Mouse (Mus musculus) hindbrain, embryonic 13.5 days (tissue): ENCODE measurements at regions not wholly inside any gene's neighbourhood (a gene's known extent, or its start where the extent isn't known, plus 50 kb on each side); places are given as distances from the start of the nearest gene placed in this dataset.
A peak's percentile ranks its signal among the peaks of the same experiment; 100 is the strongest.

ENCODE experiments used
- ATAC-seq: fragments of 200-750 bp; cut with Nextera tagmentation; 2 replicates; pipeline ENCODE4 v1.8.0; 2017; ENCODE audit warnings: moderate TSS enrichment; ENCODE audit not compliant: low FRiP score
- H3K27ac ChIP-seq: fragments of 300-500 bp; sonication (generic); 2 replicates; pipeline ENCODE4 v1.5.1; 2015; ENCODE audit warnings: inconsistent platforms, mild to moderate bottlenecking, moderate library complexity
- H3K27me3 ChIP-seq: fragments of 300-500 bp; sonication (generic); 2 replicates; pipeline ENCODE4 v1.6.1; 2015; ENCODE audit warnings: mild to moderate bottlenecking, inconsistent platforms
- H3K36me3 ChIP-seq: fragments of 300-500 bp; sonication (generic); 2 replicates; pipeline ENCODE4 v1.6.1; 2015; ENCODE audit warnings: mild to moderate bottlenecking, inconsistent platforms
- H3K4me1 ChIP-seq: fragments of 300-500 bp; sonication (generic); replicated peaks from 2 replicates; pipeline ENCODE4 v1.6.1; 2015; ENCODE audit warnings: inconsistent platforms
- H3K4me2 ChIP-seq: fragments of 300-500 bp; sonication (generic); 2 replicates; pipeline ENCODE4 v1.6.1; 2015; ENCODE audit warnings: inconsistent platforms, mild to moderate bottlenecking, moderate library complexity
- H3K4me3 ChIP-seq: fragments of 300-500 bp; sonication (generic); 2 replicates; pipeline ENCODE4 v1.5.1; 2015; ENCODE audit warnings: mild to moderate bottlenecking, inconsistent platforms
- H3K9ac ChIP-seq: fragments of 300-500 bp; sonication (generic); 2 replicates; pipeline ENCODE4 v1.6.1; 2015; ENCODE audit warnings: mild to moderate bottlenecking, inconsistent platforms
- H3K9me3 ChIP-seq: fragments of 300-500 bp; sonication (generic); 2 replicates; pipeline ENCODE4 v1.6.1; 2016; ENCODE audit warnings: inconsistent platforms
- WGBS: fragments of 180-500 bp; shearing (Covaris S2); methylation state at CpG from one replicate; pipeline ENCODE4 v1.1.7; 2015; 5-methylcytosine and 5-hydroxymethylcytosine counted together

GRCm38 (mm10) chr11:22636321-22636720 is 124.4 kb downstream of the Tmem17 start:
- H3K4me1 ChIP-seq: peaks cover 19% of the 10 kb centered on the region
- no peaks in the 10 kb centered on the region for H3K36me3 ChIP-seq
- WGBS: 70% methylated on average over 7 of the region's 7 CpGs
- no peaks in the 10 kb centered on the region for H3K27me3 ChIP-seq
- no peak overlapping the region for H3K4me3 ChIP-seq
- no peaks in the 10 kb centered on the region for H3K9me3 ChIP-seq
- ATAC-seq: no peak
- no peak overlapping the region for H3K9ac ChIP-seq
- H3K27ac ChIP-seq: peak overlapping the region; percentile 48; the same call in 1 of the 2 replicates
- no peak overlapping the region for H3K4me2 ChIP-seq

DNA sequence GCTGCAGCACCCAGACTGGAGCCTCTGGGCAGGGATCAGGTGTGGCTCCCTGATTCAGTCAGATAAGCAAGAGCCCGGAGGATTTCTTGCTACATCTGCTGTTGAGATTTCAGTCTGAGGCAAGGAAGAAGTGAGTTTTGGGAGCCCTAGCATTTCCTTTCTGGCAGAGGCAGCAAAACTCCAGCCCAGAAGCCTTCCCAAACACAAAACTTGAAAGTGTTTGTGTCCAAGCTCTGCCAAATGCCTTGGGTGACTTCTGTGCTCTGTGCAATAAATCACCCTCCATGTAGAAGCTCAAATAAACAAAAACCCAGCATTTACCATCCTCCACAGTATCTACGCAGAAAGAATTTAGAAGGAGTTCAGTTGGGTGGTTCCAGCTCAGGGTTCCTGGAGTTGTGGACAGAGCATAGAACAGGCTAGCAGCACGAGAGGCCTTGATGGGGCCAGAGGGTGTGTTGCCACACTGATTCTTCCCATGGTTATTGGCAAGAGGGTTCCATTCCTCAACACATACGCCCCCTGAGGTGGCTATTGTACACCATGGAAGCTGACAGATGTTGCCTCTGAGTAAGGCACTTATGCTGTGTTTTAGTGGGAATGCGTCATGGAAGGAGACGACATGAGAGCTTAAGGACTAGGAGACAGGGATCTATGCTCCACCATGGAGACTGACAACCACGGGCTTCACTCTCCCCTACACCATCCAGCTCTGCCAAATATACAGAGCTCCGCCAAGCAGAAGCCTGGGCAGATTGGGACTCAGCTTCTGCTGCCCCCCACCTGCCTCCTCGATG is 125.1 kb downstream of the Tmem17 start:
- ATAC-seq: 0 out of 2 replicates have a peak, but pooled peaks have one; percentile 27
- Histone ChIP-seq H3K4me1 (peaks cover 15% of the 10 kb centered on the region), H3K4me3 (no peak overlapping the region), H3K36me3 (no peaks in the 10 kb centered on the region), H3K9me3 (no peaks in the 10 kb centered on the region), H3K4me2 (no peak overlapping the region), H3K27ac (peak overlapping the region; percentile 48; the same call in 1 of the 2 replicates), H3K9ac (no peak overlapping the region), H3K27me3 (no peaks in the 10 kb centered on the region)
- whole genome bisulfite sequencing: 76% methylated on average over 9 of the region's 9 CpGs

DNA sequence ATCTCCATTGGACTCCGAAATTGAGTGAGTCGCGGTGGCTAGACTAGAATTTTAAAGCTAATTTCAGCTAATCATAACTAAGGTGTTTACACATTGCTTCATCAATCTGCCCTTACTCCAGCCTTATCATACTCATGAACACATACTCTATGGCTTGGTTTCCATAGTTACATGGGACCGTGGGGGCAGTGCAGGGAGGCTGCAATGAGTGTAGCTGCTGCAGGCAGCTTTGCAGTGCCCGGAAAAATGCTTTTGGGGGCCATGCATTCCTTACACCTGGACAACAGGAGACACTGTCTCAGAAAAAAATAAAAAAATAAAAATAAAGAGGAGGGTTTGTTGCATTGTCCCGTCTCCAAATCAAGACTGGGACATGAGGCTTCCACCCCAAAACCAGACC is 126.3 kb downstream of the Tmem17 start:
- no peak for ATAC-seq
- no peak overlapping the region for H3K4me2 ChIP-seq
- 81% methylated on average over 6 of the region's 6 CpGs for WGBS

DNA sequence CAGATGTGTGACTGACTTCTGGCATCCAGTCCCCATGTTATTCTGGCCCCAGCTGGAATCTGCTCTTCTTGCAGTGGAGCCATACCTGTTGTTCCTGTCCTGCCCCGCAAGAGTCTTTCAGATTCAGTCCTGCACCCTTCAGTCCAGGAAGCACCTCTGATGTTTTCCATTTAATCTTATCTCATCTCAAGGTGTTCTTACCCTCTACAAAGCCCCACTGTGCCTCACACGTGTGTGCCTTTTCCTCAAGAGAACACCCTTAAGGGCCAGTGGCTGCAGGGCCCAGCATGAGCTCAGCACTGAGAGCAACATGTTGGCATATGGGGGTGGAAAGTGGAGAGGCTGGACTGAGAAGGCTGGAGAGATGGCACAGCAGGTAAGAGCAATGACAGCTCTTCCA is 126.8 kb downstream of the Tmem17 start:
- ATAC-seq: no peak
- H3K4me3 ChIP-seq: no peak overlapping the region
- no peaks in the 10 kb centered on the region for H3K27me3 ChIP-seq
- no peak overlapping the region for H3K9ac ChIP-seq
- no peaks in the 10 kb centered on the region for H3K9me3 ChIP-seq
- H3K4me1 ChIP-seq: peaks cover 13% of the 10 kb centered on the region
- no peaks in the 10 kb centered on the region for H3K36me3 ChIP-seq
- no peak overlapping the region for H3K27ac ChIP-seq
- 73% methylated on average over 2 of the region's 2 CpGs for whole genome bisulfite sequencing
- H3K4me2 ChIP-seq: no peak overlapping the region

More for the DNA sequence above, 126.3 kb downstream of the Tmem17 start:
- H3K27me3 ChIP-seq: no peaks in the 10 kb centered on the region
- no peak overlapping the region for H3K27ac ChIP-seq
- peaks cover 13% of the 10 kb centered on the region for H3K4me1 ChIP-seq
- H3K36me3 ChIP-seq: no peaks in the 10 kb centered on the region
- H3K4me3 ChIP-seq: no peak overlapping the region
- H3K9me3 ChIP-seq: no peaks in the 10 kb centered on the region
- H3K9ac ChIP-seq: no peak overlapping the region

- Histone ChIP-seq H3K9me3 (no peaks in the 10 kb centered on the region), H3K4me1 (peaks cover 13% of the 10 kb centered on the region), H3K4me2 (no peak overlapping the region), H3K27ac (no peak overlapping the region), H3K4me3 (no peak overlapping the region), H3K27me3 (no peaks in the 10 kb centered on the region), H3K9ac (no peak overlapping the region), H3K36me3 (no peaks in the 10 kb centered on the region)
- ATAC-seq: no peak
- 44% methylated on average over 3 of the region's 3 CpGs for WGBS
These were observed 128.6 kb downstream of the Tmem17 start for GRCm38 (mm10) chr11:22640371-22640990.

DNA sequence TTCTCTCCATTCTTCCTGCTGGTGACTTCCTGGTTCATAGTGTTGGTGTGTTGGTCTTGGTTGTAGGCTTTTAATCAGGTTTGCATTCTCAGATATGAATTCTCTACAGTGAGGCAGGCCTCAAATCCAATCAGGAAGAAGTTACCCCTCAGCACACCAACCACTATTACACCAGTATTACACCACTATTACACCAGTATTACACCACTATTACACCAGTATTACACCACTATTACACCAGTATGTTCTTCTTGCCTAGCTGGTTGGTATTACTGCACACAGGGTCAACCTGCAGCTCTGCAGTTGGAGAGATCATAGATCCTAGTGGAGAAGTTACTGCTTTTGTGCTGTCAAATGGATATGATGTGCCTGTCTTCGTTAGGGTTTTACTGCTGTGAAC is 129.6 kb downstream of the Tmem17 start:
- Histone ChIP-seq H3K9ac (no peak overlapping the region), H3K27me3 (no peaks in the 10 kb centered on the region), H3K4me1 (peaks cover 7% of the 10 kb centered on the region; the same call in 1 of the 2 replicates), H3K27ac (no peak overlapping the region), H3K4me3 (no peak overlapping the region), H3K9me3 (no peaks in the 10 kb centered on the region), H3K36me3 (no peaks in the 10 kb centered on the region), H3K4me2 (no peak overlapping the region)
- 75% methylated on average over 1 of the region's 1 CpGs for WGBS
- ATAC-seq: no peak

- H3K27ac ChIP-seq: no peak overlapping the region
- ATAC-seq: no peak
- WGBS: 59% methylated on average over 3 of the region's 3 CpGs
- no peak overlapping the region for H3K4me2 ChIP-seq
- H3K4me1 ChIP-seq: no peaks in the 10 kb centered on the region
- H3K9me3 ChIP-seq: no peaks in the 10 kb centered on the region
- no peak overlapping the region for H3K9ac ChIP-seq
- H3K4me3 ChIP-seq: no peak overlapping the region
- H3K27me3 ChIP-seq: no peaks in the 10 kb centered on the region
- no peaks in the 10 kb centered on the region for H3K36me3 ChIP-seq
These were observed 132.2 kb downstream of the Tmem17 start for GRCm38 (mm10) chr11:22644010-22644625.

DNA sequence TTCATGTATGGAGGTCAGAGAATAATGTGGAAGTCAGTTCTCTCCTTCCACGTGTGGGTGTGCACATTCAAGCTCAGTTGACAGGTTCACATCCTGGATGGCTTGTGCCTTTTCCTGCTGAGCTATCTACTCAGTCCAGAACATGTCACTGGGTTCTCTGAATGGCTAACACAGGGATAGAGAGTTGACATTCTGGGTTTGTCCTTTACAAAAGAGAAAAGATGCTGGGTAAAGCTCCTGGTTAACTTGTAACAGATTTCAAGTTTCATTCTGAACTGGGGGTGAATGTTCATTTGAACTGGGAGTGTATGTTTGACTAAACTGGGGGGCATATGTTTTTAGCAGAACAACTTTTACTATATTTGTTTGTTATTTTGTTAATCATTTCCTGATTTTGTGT is 133.0 kb downstream of the Tmem17 start:
- no peak overlapping the region for H3K4me2 ChIP-seq
- H3K9ac ChIP-seq: no peak overlapping the region
- no peak overlapping the region for H3K4me3 ChIP-seq
- H3K36me3 ChIP-seq: no peaks in the 10 kb centered on the region
- no peaks in the 10 kb centered on the region for H3K4me1 ChIP-seq
- ATAC-seq: no peak
- WGBS: 70% methylated on average over 1 of the region's 1 CpGs
- no peaks in the 10 kb centered on the region for H3K9me3 ChIP-seq
- no peak overlapping the region for H3K27ac ChIP-seq
- no peaks in the 10 kb centered on the region for H3K27me3 ChIP-seq

- H3K4me3 ChIP-seq: no peak overlapping the region
- H3K9ac ChIP-seq: no peak overlapping the region
- no peaks in the 10 kb centered on the region for H3K9me3 ChIP-seq
- H3K27ac ChIP-seq: no peak overlapping the region
- no peak for ATAC-seq
- H3K27me3 ChIP-seq: no peaks in the 10 kb centered on the region
- no peaks in the 10 kb centered on the region for H3K4me1 ChIP-seq
- WGBS: 80% methylated on average over 6 of the region's 6 CpGs
- no peaks in the 10 kb centered on the region for H3K36me3 ChIP-seq
- H3K4me2 ChIP-seq: no peak overlapping the region
These were observed 134.5 kb downstream of the Tmem17 start for GRCm38 (mm10) chr11:22646192-22646936.

DNA sequence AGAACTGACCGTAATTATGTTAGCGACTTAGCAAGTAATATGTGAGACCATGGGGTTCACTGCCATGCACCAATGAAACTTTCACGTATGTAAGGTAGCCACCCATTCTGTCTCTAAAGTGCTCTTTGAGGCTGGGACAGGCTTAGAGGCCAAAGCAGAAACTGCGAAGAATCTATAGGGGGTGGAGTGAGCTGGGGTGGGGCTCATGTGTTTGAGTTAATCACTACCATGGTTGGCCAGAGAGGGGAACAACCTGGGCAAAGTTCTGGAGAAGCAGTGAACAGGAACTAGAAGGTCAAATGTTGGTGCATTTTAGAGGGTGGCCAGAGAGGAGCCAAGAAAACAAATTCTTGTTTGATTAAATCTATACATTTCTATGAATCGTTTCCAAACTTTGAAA is 136.4 kb downstream of the Tmem17 start:
- no peak overlapping the region for H3K27ac ChIP-seq
- 90% methylated on average over 5 of the region's 5 CpGs for WGBS
- H3K9me3 ChIP-seq: no peaks in the 10 kb centered on the region
- no peaks in the 10 kb centered on the region for H3K36me3 ChIP-seq
- no peak overlapping the region for H3K4me2 ChIP-seq
- H3K27me3 ChIP-seq: no peaks in the 10 kb centered on the region
- no peak overlapping the region for H3K4me3 ChIP-seq
- ATAC-seq: no peak
- no peak overlapping the region for H3K9ac ChIP-seq
- H3K4me1 ChIP-seq: no peaks in the 10 kb centered on the region

GRCm38 (mm10) chr11:22650771-22651170 is 138.9 kb downstream of the Tmem17 start:
- no peaks in the 10 kb centered on the region for H3K9me3 ChIP-seq
- 86% methylated on average over 10 of the region's 10 CpGs for WGBS

DNA sequence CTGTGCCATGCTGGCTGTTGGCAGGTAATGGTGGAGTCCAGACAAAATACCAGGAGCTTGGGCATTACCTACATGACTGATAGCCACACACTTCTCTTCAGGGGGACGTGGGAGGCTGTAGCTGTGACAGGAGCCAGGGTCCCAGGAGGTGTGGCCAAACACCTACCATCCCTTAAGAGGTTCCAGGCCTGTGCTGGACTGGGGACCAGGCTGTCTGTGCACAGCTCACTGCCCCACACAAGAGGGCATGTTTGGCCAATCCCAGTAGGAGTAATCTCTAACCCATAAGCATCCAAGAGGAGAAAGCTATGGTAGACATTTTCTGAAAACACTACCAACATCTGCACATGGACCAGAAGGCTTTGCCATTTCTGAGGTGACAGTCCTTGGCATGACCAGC is 139.4 kb downstream of the Tmem17 start:
- no peak for ATAC-seq
- WGBS: 79% methylated on average over 1 of the region's 1 CpGs

More at GRCm38 (mm10) chr11:22650771-22651170, 138.9 kb downstream of the Tmem17 start:
- H3K36me3 ChIP-seq: no peaks in the 10 kb centered on the region
- H3K27me3 ChIP-seq: no peaks in the 10 kb centered on the region
- no peak overlapping the region for H3K27ac ChIP-seq
- no peaks in the 10 kb centered on the region for H3K4me1 ChIP-seq
- no peak overlapping the region for H3K4me2 ChIP-seq
- no peak overlapping the region for H3K9ac ChIP-seq
- no peak overlapping the region for H3K4me3 ChIP-seq
- ATAC-seq: no peak

More for the DNA sequence above, 139.4 kb downstream of the Tmem17 start:
- no peaks in the 10 kb centered on the region for H3K4me1 ChIP-seq
- no peaks in the 10 kb centered on the region for H3K27me3 ChIP-seq
- H3K9me3 ChIP-seq: no peaks in the 10 kb centered on the region
- H3K4me2 ChIP-seq: no peak overlapping the region
- no peak overlapping the region for H3K9ac ChIP-seq
- H3K36me3 ChIP-seq: no peaks in the 10 kb centered on the region
- H3K4me3 ChIP-seq: no peak overlapping the region
- no peak overlapping the region for H3K27ac ChIP-seq
